Mouse (Mus musculus) G1E (cell line): Measurements from ENCODE around the gene Dars. TPM values are rescaled to one million over a fixed set of nuclear protein-coding genes. Genes with fewer than 3 reads are reported as not detected.

Experiments
- ATAC-seq: 2 replicates; pipeline ENCODE4 v1.8.0; 2016; ENCODE audit warnings: mild to moderate bottlenecking; ENCODE audit not compliant: insufficient number of reproducible peaks, poor library complexity, low FRiP score, severe bottlenecking; ENCODE audit errors: extremely low read depth
- DNase-seq: peaks from one replicate; pipeline ENCODE4 v3.0.0; 2012; ENCODE audit warnings: low spot score
- H3K27me3 ChIP-seq: 2 replicates; pipeline ENCODE4 v1.6.1; 2012; ENCODE audit warnings: mild to moderate bottlenecking, low read length, inconsistent platforms; ENCODE audit not compliant: insufficient read depth
- H3K36me3 ChIP-seq: replicated peaks from 2 replicates; pipeline ENCODE3; 2012; ENCODE audit warnings: mild to moderate bottlenecking, inconsistent platforms
- H3K4me1 ChIP-seq: 2 replicates; pipeline ENCODE4 v1.6.1; 2012; ENCODE audit warnings: low read depth, low read length, inconsistent platforms, mixed read lengths; ENCODE audit not compliant: insufficient read depth
- H3K4me3 ChIP-seq: 2 replicates; pipeline ENCODE4 v1.5.1; 2012; ENCODE audit warnings: low read depth, mild to moderate bottlenecking, inconsistent platforms, low read length, moderate library complexity, mixed read lengths
- H3K9me3 ChIP-seq: replicated peaks from 2 replicates; pipeline ENCODE4 v1.6.1; 2012; ENCODE audit warnings: inconsistent platforms
- CTCF ChIP-seq: IDR thresholded peaks from 2 replicates; pipeline ENCODE4 v1.5.1; 2012; ENCODE audit warnings: low read depth, low read length, inconsistent platforms, mixed read lengths
- GATA1 ChIP-seq: IDR thresholded peaks from 2 replicates; pipeline ENCODE4 v1.6.1; 2012; ENCODE audit warnings: borderline replicate concordance, low read length, inconsistent platforms, mixed read lengths
- GATA2 ChIP-seq: IDR thresholded peaks from 2 replicates; pipeline ENCODE4 v1.6.1; 2012; ENCODE audit warnings: low read depth, low read length, inconsistent platforms, borderline replicate concordance
- POLR2AphosphoS5 ChIP-seq: IDR thresholded peaks from 2 replicates; pipeline ENCODE4 v1.6.1; 2012; ENCODE audit warnings: low read depth, low read length, inconsistent platforms; ENCODE audit not compliant: insufficient replicate concordance
- TAL1 ChIP-seq: conservative IDR thresholded peaks from 2 replicates; pipeline ENCODE4 v1.6.1; 2012; ENCODE audit warnings: low read depth, low read length, inconsistent platforms, mixed read lengths
- polyA plus RNA-seq: library from polyadenylated mRNA; stranded (reverse); fragments of >175 nt; gene quantifications from 2 replicates; pipeline ENCODE4 v1.2.3, GENCODE M21; 2012
- total RNA-seq, 2 experiments: library from RNA; stranded (forward) in 1 of 2; stranded (reverse) in 1 of 2; fragments of 200-1000 nt in 1 of 2; fragments of >200 nt in 1 of 2; fragmentation: Nextera tagmentation in 1 of 2; gene quantifications; 2 replicates each; pipeline ENCODE4 v1.2.3; 2014 to 2017

Dars gene
- total RNA-seq (2014; fragmentation: Nextera tagmentation), result 435 and 457 TPM in 2 replicates
- 241 and 272 TPM in 2 replicates for total RNA-seq (2017)
- 180 and 209 TPM in 2 replicates for polyA plus RNA-seq

- Histone ChIP-seq H3K27me3 (peaks cover 11% of the 10 kb centered on the region), H3K4me1 (peaks cover 34% of the 10 kb centered on the region), H3K4me3 (peak within 1 kb of the TSS; percentile 81), H3K36me3 (peaks cover 29% of the 10 kb centered on the region), H3K9me3 (no peaks in the 10 kb centered on the region)
- ATAC-seq (peak; percentile 81), DNase-seq (peak; percentile 89)
- TF ChIP-seq GATA2 (no peak), POLR2AphosphoS5 (peak; percentile 66), CTCF (no peak), GATA1 (no peak), TAL1 (0 out of 2 replicates have a peak, but pooled peaks have one; percentile 19)
These were observed at the start of gene Dars for GRCm38 (mm10) chr1:128416584-128417532. Gene Dars (minus strand): TSS chr1:128417368.

- no peak overlapping the region for H3K4me3 ChIP-seq
- H3K27me3 ChIP-seq, result peaks cover 3% of the 10 kb centered on the region; the same call in 1 of the 2 replicates
- H3K4me1 ChIP-seq, result no peaks in the 10 kb centered on the region; the same call in 1 of the 2 replicates
- no peaks in the 10 kb centered on the region for H3K9me3 ChIP-seq
- TF ChIP-seq GATA2 (no peak), GATA1 (no peak), POLR2AphosphoS5 (no peak)
- H3K36me3 ChIP-seq, result no peaks in the 10 kb centered on the region
- DNase-seq (no peak), ATAC-seq (no peak)
These were observed 49.7 kb upstream of the Dars start for GRCm38 (mm10) chr1:128466828-128467227.

GRCm38 (mm10) chr1:128463478-128463877, 46.3 kb upstream of the Dars start:
- H3K36me3 ChIP-seq, result no peaks in the 10 kb centered on the region
- no peaks in the 10 kb centered on the region for H3K9me3 ChIP-seq
- TF ChIP-seq GATA1 (no peak), GATA2 (no peak)
- DNase-seq (no peak), ATAC-seq (no peak)
- H3K4me3 ChIP-seq, result no peak overlapping the region
- H3K4me1 ChIP-seq, result no peaks in the 10 kb centered on the region; the same call in 1 of the 2 replicates
- H3K27me3 ChIP-seq, result peaks cover 3% of the 10 kb centered on the region; the same call in 1 of the 2 replicates

- no peak for DNase-seq
- ATAC-seq, result no peak
- no peaks in the 10 kb centered on the region; the same call in 1 of the 2 replicates for H3K4me1 ChIP-seq
- H3K4me3 ChIP-seq, result no peak overlapping the region
- H3K36me3 ChIP-seq, result no peaks in the 10 kb centered on the region
- TF ChIP-seq POLR2AphosphoS5, result no peak
- TF ChIP-seq GATA1, result no peak
- TF ChIP-seq CTCF, result no peak
- TF ChIP-seq TAL1, result no peak
- no peak for TF ChIP-seq GATA2
- H3K9me3 ChIP-seq, result no peaks in the 10 kb centered on the region
- peaks cover 3% of the 10 kb centered on the region; the same call in 1 of the 2 replicates for H3K27me3 ChIP-seq
These were observed 45.2 kb upstream of the Dars start for GRCm38 (mm10) chr1:128462389-128462788.

- Histone ChIP-seq H3K4me3 (no peak overlapping the region), H3K27me3 (peaks cover 6% of the 10 kb centered on the region), H3K4me1 (no peaks in the 10 kb centered on the region; the same call in 1 of the 2 replicates), H3K9me3 (no peaks in the 10 kb centered on the region), H3K36me3 (no peaks in the 10 kb centered on the region)
- ATAC-seq (no peak), DNase-seq (no peak)
- TF ChIP-seq GATA2, result no peak
- no peak for TF ChIP-seq GATA1
- no peak for TF ChIP-seq CTCF
- no peak for TF ChIP-seq POLR2AphosphoS5
- no peak for TF ChIP-seq TAL1
These were observed 43.6 kb upstream of the Dars start for GRCm38 (mm10) chr1:128460780-128461179.

- no peak for ATAC-seq
- no peak for DNase-seq
- Histone ChIP-seq H3K27me3 (peaks cover 14% of the 10 kb centered on the region), H3K9me3 (no peaks in the 10 kb centered on the region), H3K36me3 (no peaks in the 10 kb centered on the region), H3K4me1 (no peaks in the 10 kb centered on the region; the same call in 1 of the 2 replicates), H3K4me3 (no peak overlapping the region)
- no peak for TF ChIP-seq GATA1
- TF ChIP-seq TAL1, result no peak
These were observed 42.3 kb upstream of the Dars start for GRCm38 (mm10) chr1:128459439-128459838.
